Mouse (Mus musculus) liver, embryonic 15.5 days (tissue): ENCODE results near the gene Twf2. TPM values are rescaled to one million over a fixed set of nuclear protein-coding genes. Genes with fewer than 3 reads are reported as not detected.

Source experiments
- ATAC-seq: fragments of 200-750 bp; cut with Nextera tagmentation; 2 replicates; pipeline ENCODE4 v1.8.0; 2017; ENCODE audit warnings: moderate number of reproducible peaks, mild to moderate bottlenecking, moderate library complexity; ENCODE audit not compliant: insufficient read depth
- H3K27ac ChIP-seq: fragments of 300-500 bp; sonication (generic); replicated peaks from 2 replicates; pipeline ENCODE4 v1.5.1; 2015; ENCODE audit warnings: mild to moderate bottlenecking, inconsistent platforms
- H3K27me3 ChIP-seq: fragments of 300-500 bp; sonication (generic); 2 replicates; pipeline ENCODE4 v1.6.1; 2015; ENCODE audit warnings: mild to moderate bottlenecking, inconsistent platforms
- H3K36me3 ChIP-seq: fragments of 300-500 bp; sonication (generic); replicated peaks from 2 replicates; pipeline ENCODE4 v1.6.1; 2015; ENCODE audit warnings: moderate library complexity, mild to moderate bottlenecking, inconsistent platforms
- H3K4me1 ChIP-seq: fragments of 300-500 bp; sonication (generic); replicated peaks from 2 replicates; pipeline ENCODE4 v1.6.1; 2015; ENCODE audit warnings: inconsistent platforms
- H3K4me2 ChIP-seq: fragments of 300-500 bp; sonication (generic); 2 replicates; pipeline ENCODE4 v1.6.1; 2015; ENCODE audit warnings: moderate library complexity, mild to moderate bottlenecking, inconsistent platforms
- H3K4me3 ChIP-seq: fragments of 300-500 bp; sonication (generic); replicated peaks from 2 replicates; pipeline ENCODE4 v1.5.1; 2015; ENCODE audit warnings: mild to moderate bottlenecking, inconsistent platforms
- H3K9ac ChIP-seq: fragments of 300-500 bp; sonication (generic); 2 replicates; pipeline ENCODE4 v1.6.1; 2015; ENCODE audit warnings: moderate library complexity, mild to moderate bottlenecking, inconsistent platforms
- H3K9me3 ChIP-seq: fragments of 300-500 bp; sonication (generic); replicated peaks from 2 replicates; pipeline ENCODE4 v1.6.1; 2016; ENCODE audit warnings: inconsistent platforms
- WGBS: fragments of 180-500 bp; shearing (Covaris S2); methylation state at CpG from one replicate; pipeline ENCODE4 v1.1.7; 2015; ENCODE audit warnings: mixed read lengths; ENCODE audit not compliant: insufficient replicate concordance; 5-methylcytosine and 5-hydroxymethylcytosine counted together
- microRNA counts: library from miRNA; unstranded; fragments of <30 nt; microRNA quantifications from one replicate; lab custom pipeline; 2016
- microRNA-seq: library from miRNA; unstranded; fragments of <30 nt; microRNA quantifications from one replicate; pipeline ENCODE4, GENCODE M21; 2016
- polyA plus RNA-seq: library from polyadenylated mRNA; unstranded; fragments of >200 nt; fragmentation: Nextera tagmentation; extraction: Ambion mirVana; gene quantifications from 2 replicates; pipeline ENCODE4 v1.2.1, GENCODE M21; 2015

Gene Twf2
- polyA plus RNA-seq, 1 experiment from 2014 or later, result 23.8 TPM

GRCm38 (mm10) chr9:106261491-106261890, 58.6 kb downstream of the Twf2 start:
- Histone ChIP-seq H3K36me3 (no peaks in the 10 kb centered on the region), H3K27ac (no peak overlapping the region), H3K9ac (no peak overlapping the region), H3K9me3 (no peaks in the 10 kb centered on the region), H3K4me2 (no peak overlapping the region), H3K4me3 (no peak overlapping the region), H3K4me1 (0 out of 2 replicates have a peak, but pooled peaks cover 9% of the 10 kb centered on the region), H3K27me3 (no peaks in the 10 kb centered on the region)
- WGBS, result 56% methylated on average over 3 of the region's 3 CpGs
- ATAC-seq, result no peak

DNA sequence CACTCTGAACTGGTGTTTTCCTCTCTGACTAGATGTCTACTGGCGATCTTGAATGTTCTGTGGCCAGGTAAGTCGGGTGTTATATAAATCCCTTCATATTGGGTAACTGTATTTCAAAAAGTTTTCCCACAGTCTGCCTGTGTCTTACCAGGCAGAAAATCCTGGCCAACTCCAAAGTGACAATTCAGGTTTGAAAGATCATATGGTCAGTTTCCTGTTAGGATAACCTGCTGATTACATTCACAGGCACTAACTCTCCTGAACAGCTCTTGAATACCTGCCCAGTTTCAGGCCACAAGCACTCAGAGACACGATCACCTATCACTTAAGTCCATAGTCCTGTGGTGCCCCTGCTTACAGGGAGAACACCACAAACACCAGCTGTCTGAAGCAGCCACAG, 59.2 kb downstream of the Twf2 start:
- WGBS, result 56% methylated on average over 3 of the region's 3 CpGs
- Histone ChIP-seq H3K4me2 (no peak overlapping the region), H3K27ac (no peak overlapping the region), H3K27me3 (no peaks in the 10 kb centered on the region), H3K36me3 (no peaks in the 10 kb centered on the region), H3K9me3 (no peaks in the 10 kb centered on the region), H3K9ac (no peak overlapping the region), H3K4me3 (no peak overlapping the region), H3K4me1 (0 out of 2 replicates have a peak, but pooled peaks cover 9% of the 10 kb centered on the region)
- no peak for ATAC-seq

DNA sequence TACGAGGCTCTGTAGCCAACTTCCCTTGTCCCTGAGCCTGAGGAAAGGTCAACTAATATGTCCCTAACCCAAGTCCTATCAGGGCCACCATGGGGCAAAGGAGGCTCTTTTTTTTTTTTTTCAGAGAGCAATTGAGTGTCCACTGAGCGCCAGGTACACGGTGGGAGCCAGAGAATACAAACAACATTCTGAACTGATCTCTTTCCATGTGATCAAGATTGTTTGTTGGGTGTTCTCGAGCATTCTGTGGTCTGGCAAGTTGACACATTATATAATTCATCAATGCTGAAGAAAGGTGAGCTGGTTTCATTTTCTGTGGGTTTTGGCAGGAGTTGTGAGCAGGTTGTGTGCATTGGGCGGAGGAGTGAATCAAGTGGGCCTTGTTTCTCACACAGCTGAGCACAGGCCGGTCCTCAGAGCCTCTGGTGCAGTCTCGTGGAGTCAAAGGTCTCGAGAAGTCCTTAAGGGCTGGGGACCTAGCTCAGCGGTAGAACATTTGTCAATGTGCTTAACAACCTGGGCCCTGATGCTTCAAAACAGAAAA, 60.5 kb downstream of the Twf2 start:
- Histone ChIP-seq H3K27ac (no peak overlapping the region), H3K36me3 (no peaks in the 10 kb centered on the region), H3K4me1 (peaks cover 9% of the 10 kb centered on the region; the same call in 1 of the 2 replicates), H3K9me3 (no peaks in the 10 kb centered on the region), H3K4me2 (no peak overlapping the region), H3K27me3 (no peaks in the 10 kb centered on the region), H3K4me3 (no peak overlapping the region), H3K9ac (no peak overlapping the region)
- ATAC-seq, result no peak
- 53% methylated on average over 9 of the region's 9 CpGs for WGBS

MicroRNAs within 50 kb of the gene (microRNA counts, 519-probe panel; counts per million panel counts)
- 5,123 counts per million, percentile 96 among the panel's probes with 10 or more counts for microRNA mmu-let-7g (lab: Ali Mortazavi, UCI)

Small RNA genes within 50 kb of the gene (microRNA-seq; reads per million reads assigned to microRNA genes)
- gene Mir135a-1 (1.8 reads per million), gene Mirlet7g (74,779 reads per million, percentile 100 among the genes with 10 or more reads in this experiment)

Other genes starting within 250 kb of the Twf2 start
- 0.06 TPM in 1 of 2 replicates, not detected in the other for gene Col6a5, start 242.5 kb upstream of the Twf2 start, polyA plus RNA-seq
- gene Col6a4, start 106.3 kb upstream of the Twf2 start, polyA plus RNA-seq, result 0.14 TPM in 1 of 2 replicates, not detected in the other
- 22.2 and 27.6 TPM in 2 replicates for gene Glyctk, start 45.0 kb upstream of the Twf2 start, polyA plus RNA-seq
- gene Wdr82, start 32.2 kb upstream of the Twf2 start, polyA plus RNA-seq, result 6.8 and 7.3 TPM in 2 replicates
- gene Ppm1m, start 3.4 kb upstream of the Twf2 start, polyA plus RNA-seq, result 11.7 and 13.6 TPM in 2 replicates
- 0.03 and 0.07 TPM in 2 replicates for gene Tlr9, start 19.5 kb downstream of the Twf2 start, polyA plus RNA-seq
- gene Alas1, start 45.5 kb downstream of the Twf2 start, polyA plus RNA-seq, result 52.6 and 59.6 TPM in 2 replicates
- 23.1 and 25.1 TPM in 2 replicates for gene Poc1a, start 78.0 kb downstream of the Twf2 start, polyA plus RNA-seq
- 3.4 and 5.1 TPM in 2 replicates for gene Dusp7, start 165.5 kb downstream of the Twf2 start, polyA plus RNA-seq
- 454 and 516 TPM in 2 replicates for gene Rpl29, start 226.3 kb downstream of the Twf2 start, polyA plus RNA-seq
- 32.4 and 35.5 TPM in 2 replicates for gene Acy1, start 235.2 kb downstream of the Twf2 start, polyA plus RNA-seq
- gene Abhd14b, start 244.4 kb downstream of the Twf2 start, polyA plus RNA-seq, result 29.0 and 36.4 TPM in 2 replicates
- gene Abhd14a, start 244.6 kb downstream of the Twf2 start, polyA plus RNA-seq, result 20.2 and 22.0 TPM in 2 replicates